Mouse (Mus musculus) mouse trophoblast stem cell (cell line): ENCODE data around the gene Oxgr1.
"Not testable (repeated sequence)": the region's sequence is repeated elsewhere in the genome, so short reads cannot be mapped to it uniquely, and the experiment has no call there.

ENCODE experiments used
- in situ Hi-C, 2 experiments: fragments of 300-500 bp; cut with MseI, MboI; formaldehyde crosslinking; loops; 2 replicates in 1 of 2; 3 replicates in 1 of 2; pipeline ENCODE4 v1.15.1; 2025

Oxgr1 gene

GRCm38 (mm10) chr14:120042187-120042820, at the start of gene Oxgr1:
Gene Oxgr1 (minus strand): TSS chr14:120042435.
- in situ Hi-C loops = loop anchor here in 1 of 2 experiments (10.0 kb wide), 1 partner anchor 988 kb away; no protein-coding TSS in a partner anchor

DNA sequence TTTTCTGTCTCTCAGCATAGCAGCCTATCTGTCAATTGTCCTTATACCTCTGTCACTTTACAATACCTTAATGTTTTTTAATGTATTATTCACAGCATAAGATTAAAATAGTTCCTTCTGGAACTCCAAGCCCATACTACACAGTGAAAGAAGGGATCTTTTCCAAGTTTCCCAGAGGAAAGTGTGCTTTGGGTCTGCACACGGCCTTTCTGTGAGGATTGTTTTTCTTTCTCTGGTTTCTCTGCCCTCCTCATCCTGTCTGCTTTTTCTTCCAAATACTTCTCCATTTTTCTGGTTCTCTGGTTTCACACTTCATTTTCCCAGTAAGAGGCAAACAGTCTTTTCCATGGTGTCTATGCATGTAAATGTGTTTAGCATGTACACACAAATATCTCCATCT, 48.2 kb upstream of the Oxgr1 start:
- in situ Hi-C loops = no loop called here

- in situ Hi-C loops = no loop called here
Measured at GRCm38 (mm10) chr14:120089649-120090360, 47.6 kb upstream of the Oxgr1 start.

DNA sequence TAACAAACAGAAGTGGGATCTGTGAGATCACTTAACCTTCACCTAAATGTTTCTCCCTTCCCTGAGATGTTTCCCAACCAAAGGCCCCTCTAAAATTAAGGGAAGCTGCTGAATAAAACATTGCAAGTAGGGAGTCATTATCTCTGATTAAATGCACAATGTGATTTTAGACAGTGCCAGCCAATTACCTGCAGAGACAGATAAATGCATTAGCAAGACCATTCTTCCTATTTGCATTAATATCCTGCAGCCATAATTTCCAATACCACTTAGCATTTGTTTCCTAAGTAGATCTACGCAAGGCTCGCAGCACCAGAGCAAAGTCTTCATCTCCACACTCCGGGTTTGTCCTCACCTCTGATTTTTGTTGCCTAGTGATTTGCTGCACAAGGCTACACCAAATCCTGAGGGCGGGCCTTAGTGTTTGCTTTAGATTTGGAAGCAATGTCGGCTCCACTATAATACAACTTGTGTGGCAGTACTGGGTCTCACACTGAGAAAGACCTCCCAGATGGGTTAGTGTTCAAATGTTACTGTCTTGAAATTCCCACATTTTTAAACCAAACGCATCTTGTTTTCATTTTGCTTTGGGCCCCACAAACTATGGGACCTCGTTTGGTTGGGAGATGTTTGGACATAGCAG, 46.9 kb upstream of the Oxgr1 start:
- in situ Hi-C loops = no loop called here

- in situ Hi-C loops = no loop called here
Measured at GRCm38 (mm10) chr14:120084084-120084667, 41.9 kb upstream of the Oxgr1 start.

- in situ Hi-C loops = loop anchor here (10.0 kb wide), 2 partner anchors 179 to 319 kb away; no protein-coding TSS in a partner anchor
Measured at GRCm38 (mm10) chr14:120076192-120076591, 34.0 kb upstream of the Oxgr1 start.

DNA sequence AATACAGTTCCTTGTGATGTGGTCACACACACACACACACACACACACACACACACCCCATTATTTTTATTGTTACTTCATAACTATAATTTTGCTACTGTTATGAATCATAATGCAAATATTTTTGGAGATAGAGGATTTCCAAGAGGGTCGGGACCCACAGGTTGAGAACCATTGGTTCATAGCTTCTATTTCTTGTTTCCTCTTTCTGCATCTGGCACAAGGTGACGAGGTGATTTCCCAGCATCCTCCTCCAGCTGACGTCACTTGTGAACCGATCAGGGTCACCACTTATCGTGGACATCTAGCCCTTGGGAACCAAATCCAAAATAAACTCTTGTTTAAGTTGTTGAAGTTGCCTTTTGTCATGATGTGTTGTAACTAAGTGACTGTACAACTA, 33.5 kb upstream of the Oxgr1 start:
- in situ Hi-C loops = loop anchor here (10.0 kb wide), 2 partner anchors 179 to 319 kb away; no protein-coding TSS in a partner anchor

DNA sequence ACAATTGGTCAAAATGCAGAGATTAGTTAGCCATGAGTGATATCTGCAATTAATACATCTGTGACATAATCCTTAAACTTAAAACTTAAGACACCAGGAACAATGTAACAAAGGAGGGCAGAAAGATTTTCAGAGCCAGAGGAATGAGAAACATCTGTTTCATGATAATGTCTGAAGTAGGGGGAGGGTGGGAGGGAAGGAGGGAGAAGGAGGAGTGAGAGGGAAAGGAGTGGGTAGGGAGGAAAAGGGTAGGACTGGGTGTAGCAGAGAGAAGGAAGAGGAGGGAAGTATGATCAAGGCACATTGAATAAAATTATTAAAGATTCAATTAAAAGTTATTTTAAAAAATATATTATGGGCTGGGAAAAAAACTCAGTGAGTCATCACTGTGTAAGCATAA, 32.0 kb upstream of the Oxgr1 start:
- in situ Hi-C loops = loop anchor here (10.0 kb wide), 2 partner anchors 181 to 321 kb away; no protein-coding TSS in a partner anchor

- in situ Hi-C loops = no loop called here
Measured at GRCm38 (mm10) chr14:120061096-120061495, 18.9 kb upstream of the Oxgr1 start.

- in situ Hi-C loops = no loop called here
Measured at GRCm38 (mm10) chr14:120033454-120033853, 8.8 kb downstream of the Oxgr1 start.

GRCm38 (mm10) chr14:120019948-120020347, 22.3 kb downstream of the Oxgr1 start:
- in situ Hi-C loops = no loop called here

GRCm38 (mm10) chr14:120009969-120010872, 32.0 kb downstream of the Oxgr1 start:
- in situ Hi-C loops = no loop called here

DNA sequence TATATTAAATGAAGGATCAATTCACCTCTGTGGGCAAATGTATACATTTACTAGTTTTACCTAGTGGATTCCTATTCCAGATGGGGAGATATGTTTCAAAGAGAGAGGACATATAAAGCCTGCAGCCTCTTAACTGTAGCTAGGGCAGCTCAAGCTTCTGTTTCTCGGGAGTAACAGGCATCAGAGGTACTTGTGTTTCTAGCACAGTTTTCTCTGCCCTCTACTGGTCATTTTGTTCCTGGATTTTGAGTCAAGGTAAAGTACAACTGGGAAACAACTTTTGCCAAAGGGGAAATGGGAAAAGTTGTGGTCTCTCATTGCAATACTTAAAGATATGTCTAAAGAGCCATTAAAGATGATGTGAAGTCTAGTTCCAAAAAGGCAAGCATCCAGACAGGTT, 37.1 kb downstream of the Oxgr1 start:
- in situ Hi-C loops = no loop called here

DNA sequence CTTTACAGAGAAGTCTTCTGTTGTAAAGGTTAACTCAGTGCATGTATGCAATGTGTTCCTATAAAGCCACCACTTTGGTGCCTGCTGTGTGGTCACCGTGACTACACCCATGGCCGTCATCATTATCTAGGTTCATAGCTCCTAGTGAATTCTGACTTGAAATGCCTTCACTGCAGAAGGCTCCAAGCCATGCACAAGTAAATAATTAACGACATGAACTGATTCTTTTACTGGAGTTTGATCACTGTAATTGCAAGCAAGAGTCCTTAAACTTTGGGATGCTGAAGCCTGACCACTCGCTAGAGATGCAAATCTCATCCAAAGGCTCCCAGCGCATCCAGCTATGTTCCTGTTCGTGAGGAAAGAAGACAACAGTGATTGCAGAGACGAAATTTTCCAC, 38.6 kb downstream of the Oxgr1 start:
- in situ Hi-C loops = no loop called here

GRCm38 (mm10) chr14:120002673-120003072, 39.6 kb downstream of the Oxgr1 start:
- in situ Hi-C loops = no loop called here

GRCm38 (mm10) chr14:119989651-119990050, 52.6 kb downstream of the Oxgr1 start:
- in situ Hi-C loops = no loop called here

GRCm38 (mm10) chr14:119988937-119989645, 53.1 kb downstream of the Oxgr1 start:
- in situ Hi-C loops = no loop called here

DNA sequence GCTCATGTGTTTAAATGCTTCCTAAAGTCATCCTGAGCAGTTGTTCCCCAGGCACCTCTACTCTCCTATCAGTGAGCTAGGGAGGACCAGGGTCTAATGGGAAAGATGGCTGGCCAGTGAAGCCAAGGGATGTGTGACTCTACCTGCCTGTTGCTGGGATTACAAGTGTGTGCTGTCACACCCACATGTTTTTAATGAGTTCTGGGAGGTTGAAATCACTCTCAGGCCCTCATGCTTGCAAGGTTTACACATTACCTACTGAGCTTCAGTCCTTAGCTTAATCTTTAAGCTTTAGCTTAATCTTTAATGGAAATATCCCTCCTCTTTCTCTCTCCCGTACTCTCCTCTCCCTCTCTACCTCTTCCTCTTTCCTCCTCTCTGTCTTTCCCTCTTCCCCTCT, 55.0 kb downstream of the Oxgr1 start:
- in situ Hi-C loops = no loop called here

- in situ Hi-C loops = no loop called here
Measured at GRCm38 (mm10) chr14:119986778-119987177, 55.5 kb downstream of the Oxgr1 start.

DNA sequence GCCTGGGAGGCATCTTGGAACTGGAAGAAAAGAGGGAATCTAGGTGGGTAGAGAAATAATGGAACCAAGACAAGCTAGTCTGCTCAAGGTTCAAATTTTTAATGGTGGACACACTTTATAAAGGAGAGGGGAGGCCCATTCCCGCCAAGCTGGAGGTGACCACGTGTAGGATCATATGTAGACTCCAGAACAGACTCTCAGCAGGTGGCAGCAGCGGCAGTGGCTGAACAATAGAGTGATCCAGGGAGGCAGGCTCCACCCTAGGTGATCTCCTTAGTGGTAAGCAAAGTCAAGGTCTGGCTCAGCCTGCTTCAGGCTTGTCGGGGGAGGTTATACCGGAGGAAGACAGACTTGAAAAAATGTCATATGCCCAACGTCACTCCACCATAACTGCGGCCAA, 55.9 kb downstream of the Oxgr1 start:
- in situ Hi-C loops = not testable (repeated sequence)
